Mouse (Mus musculus) heart, adult 8-10 months (tissue): ENCODE results near the gene Rbpj. TPM values are rescaled to one million over a fixed set of nuclear protein-coding genes. Genes with fewer than 3 reads are reported as not detected.

ENCODE experiments used
- DNase-seq: peaks from one replicate; pipeline ENCODE4 v3.0.0; 2022; ENCODE audit warnings: low spot score
- total RNA-seq, 4 experiments: library from RNA; stranded (reverse); gene quantifications; 2 replicates each; pipeline ENCODE4 v1.2.4; 2022

Gene Rbpj
- total RNA-seq, 4 experiments from 2014 or later = 23.6 to 26.3 (median 25.9) TPM

DNA sequence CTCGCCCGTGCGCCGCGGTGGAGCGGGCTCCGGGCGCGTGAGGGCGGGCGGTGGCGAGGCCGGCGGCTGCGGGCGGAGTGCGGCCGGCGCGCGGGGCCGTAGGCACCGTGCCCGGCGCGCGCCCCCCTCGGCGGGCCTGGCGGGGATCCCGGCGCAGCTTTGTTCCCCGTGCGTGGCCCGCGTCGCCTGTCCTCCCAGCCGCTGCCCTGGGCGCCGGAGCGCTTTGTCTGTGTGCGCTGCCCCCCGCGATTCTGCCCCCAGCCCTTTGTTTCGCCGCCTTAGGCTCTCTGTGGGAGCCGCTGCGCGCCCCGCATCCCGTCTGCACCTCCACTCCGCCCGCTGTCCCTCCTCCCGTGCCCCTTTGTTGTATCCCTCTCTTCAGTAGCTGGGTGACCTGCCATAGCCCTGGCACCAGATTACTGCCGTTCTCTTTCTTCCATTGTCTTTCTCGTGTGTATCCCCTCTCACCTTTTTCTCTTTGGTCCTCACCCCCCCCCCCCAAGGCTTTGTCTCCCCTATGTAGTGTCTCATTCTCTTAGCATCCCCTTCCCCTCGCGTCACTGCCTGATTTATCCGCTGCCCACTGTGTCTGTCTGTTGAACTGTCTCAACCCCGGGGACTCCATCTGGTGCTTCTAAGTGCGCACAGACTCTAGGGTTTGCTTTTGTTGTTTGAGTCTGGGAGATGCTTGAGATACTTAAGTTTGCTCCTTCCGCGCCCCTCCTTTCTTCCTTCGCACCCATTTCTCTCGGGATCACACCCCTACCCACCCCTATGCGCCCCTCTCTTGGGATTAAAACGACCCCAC, 125.1 kb downstream of the Rbpj start:
- DNase-seq = no peak

DNA sequence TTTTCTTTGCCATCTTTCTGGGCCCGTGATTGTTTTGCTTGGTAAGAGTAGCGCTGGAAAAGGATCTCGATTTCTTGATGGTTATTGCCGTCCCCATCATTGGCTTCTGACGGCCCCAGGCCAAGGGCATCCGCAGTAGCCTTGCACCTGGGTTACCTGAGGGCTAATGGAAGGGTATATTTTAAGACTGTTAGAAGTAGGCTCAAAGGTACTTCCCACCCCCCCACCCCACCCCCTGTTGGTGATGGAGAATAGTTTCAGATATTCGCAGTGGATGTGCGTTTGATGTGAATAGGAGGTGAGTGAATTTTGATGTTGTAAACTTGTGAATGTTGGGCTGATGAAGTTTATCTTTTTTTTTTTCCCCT, 125.7 kb downstream of the Rbpj start:
- DNase-seq = no peak

DNA sequence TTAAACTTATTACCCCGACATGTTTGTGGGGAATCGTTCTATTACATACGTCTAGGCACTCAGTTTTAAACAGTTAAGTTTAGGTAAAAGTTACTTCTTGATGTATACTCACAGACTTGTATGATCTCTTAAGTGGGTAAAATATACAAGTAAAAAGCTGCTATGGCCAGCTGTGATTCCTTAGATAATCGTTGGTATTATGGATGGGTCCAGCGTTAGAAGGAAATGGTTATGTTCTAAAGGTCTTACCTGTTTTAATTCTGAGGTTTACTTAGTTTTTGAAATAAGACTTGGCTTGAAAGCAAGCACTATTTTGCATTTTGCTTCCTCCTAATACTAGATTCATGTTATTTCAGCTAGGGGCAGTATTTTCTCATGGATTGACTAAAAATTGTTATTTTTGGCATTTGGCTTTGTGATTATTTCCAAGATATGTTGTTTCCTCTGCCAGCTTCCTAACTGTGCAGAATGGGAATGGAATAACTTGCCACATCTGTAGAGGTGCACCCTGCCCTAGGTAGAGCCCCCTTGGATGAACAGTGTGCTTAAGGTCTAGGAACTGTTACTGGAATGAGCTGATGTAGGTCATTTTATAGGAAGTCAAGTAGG, 127.2 kb downstream of the Rbpj start:
- no peak for DNase-seq

DNA sequence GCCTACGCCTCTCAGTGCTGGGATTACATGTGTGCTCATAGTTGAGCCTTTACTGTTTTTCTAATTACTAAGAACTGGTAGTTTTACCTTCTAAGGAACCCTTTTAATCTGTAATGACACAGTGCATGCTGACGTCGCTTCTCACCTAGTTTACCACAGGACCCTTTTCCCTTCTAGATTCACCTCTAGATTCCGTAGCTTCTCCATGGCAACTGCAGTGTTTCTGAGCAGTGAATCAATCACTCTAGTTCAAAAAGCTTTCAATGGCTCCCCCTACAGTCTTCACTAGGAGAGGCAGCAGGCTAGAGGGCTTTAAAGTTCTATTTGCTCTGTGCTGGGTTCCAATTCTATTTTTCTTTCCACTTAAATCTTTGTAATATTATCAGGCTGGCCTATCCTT, 128.3 kb downstream of the Rbpj start:
- peak; percentile 48 for DNase-seq

DNA sequence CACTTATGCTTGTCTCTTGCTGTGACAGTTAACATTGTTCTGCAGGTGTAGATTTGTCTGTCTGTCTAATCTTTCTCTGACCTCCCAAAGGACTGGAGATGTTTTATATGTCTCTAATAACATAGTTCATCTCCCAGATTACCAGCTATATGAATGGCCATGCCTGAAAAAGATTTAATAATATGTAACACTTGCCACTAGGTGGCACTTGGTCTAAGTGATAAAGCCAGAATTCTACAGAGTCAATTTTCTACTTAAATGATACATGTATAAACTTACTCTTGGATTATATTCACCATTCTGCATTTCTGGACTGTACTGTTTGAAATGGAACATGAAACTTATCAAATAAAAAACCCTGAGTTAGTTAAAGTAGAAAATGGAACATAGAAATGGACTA, 132.6 kb downstream of the Rbpj start:
- no peak for DNase-seq

DNA sequence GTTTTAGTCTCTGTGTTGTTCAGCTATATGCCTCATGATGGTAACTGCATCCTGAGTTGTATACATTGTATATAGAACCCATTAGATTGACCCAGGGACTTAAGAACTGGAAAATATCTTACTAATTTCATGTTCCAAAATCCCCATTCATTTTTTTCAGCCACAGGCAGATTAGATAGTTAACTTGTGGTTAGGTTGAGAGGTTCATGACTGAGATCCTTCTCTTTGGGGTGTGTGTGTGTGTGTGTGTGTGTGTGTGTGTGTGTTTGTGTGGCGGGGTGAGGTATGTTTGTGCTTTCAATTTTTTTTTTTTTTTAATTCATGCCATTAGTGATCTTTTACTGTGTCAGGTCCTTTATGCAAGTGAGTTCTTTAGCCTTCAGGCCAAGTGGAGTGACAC, 133.2 kb downstream of the Rbpj start:
- DNase-seq = no peak

DNA sequence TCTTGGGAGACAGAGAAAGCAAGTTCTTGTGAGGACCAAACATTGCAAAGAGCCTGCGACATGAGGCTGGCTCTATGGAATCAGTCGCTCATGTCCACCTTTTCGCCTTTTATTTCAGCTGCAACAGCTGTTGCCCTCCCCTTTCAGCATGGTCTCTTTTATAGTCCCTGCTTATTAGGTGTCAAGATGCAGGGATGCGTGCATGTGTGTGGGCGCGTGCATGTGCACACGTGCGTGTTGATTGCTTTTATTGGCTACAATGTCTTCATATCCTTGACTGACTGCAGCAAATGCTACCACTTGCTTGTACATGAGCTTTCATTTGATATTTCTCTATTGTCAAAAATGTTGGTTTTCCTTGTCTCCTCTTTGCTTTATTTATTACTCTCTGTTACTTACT, 136.2 kb downstream of the Rbpj start:
- no peak for DNase-seq

DNA sequence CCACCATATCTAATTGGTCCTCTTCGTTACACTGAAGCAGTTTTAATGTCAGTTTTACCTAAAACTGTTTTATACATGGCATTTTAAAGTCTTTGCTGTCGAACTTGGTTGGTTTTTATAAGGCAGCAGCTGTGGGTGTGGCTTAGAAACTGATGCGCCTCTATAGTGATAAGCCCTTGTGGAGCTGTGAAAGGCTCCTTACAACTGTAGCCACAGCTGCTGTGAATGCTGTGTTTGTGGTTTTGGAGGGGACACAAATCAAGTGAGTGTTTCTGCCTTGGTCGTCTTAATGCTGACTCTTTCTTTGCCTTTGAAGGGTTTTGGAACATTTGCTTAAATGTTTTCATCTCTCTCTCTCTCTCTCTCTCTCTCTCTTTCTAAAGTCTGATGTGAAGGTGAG, 139.5 kb downstream of the Rbpj start:
- DNase-seq = no peak

DNA sequence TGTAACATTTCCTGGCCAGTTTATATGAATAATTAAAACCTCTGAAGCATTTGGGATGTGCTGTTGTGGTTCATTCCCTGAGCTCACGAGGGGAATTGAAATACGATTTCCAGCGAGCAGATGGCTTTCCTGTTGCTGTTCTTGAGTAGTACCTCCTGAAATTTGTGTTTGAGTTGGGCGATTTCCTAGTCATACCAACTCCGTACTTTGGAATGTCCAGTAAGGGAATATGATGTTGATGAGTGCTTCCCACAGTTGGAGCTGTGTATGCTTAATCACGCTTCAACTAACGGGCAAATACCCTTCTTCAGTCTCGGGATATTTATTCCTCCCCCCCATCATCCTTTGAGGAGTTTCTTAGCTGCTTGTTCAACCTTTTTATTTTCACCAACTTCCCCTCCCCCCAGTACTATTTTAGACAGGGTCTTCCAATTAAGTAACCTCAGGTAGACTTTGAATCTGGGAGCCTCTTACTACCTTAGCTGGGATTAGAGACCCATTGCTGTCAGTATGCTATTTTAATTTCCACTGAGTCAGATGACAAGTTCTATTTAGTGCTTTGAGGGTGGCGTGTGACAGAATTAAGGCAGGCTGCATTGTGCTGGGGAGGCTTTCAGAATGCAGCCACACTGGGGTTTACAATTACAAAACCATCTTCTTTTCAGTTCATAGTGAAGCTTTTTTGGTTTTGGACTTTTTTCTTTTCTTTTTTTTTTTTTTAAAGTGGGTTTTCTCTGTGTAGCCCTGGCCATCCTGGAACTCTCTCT, 141.5 kb downstream of the Rbpj start:
- DNase-seq = no peak

DNA sequence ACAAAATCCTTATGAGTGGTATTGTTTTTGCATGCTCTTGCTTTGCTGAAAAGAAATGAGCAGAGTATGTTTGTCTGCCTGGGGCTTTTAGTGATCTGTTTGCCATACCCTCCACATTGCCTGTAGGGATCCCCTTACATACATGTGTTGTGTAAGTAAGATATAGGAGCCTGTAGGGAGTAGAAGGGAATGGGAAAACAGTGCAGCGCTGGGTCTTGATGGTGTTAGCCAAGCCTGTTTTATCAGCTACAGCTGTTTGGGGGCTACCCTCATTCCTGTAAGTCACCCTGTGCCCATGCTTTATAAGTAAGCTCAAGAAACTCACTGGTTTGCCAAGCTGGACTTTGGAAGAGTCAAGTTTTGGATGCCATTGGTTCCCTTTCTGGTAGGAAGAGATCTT, 152.9 kb downstream of the Rbpj start:
- no peak for DNase-seq

DNA sequence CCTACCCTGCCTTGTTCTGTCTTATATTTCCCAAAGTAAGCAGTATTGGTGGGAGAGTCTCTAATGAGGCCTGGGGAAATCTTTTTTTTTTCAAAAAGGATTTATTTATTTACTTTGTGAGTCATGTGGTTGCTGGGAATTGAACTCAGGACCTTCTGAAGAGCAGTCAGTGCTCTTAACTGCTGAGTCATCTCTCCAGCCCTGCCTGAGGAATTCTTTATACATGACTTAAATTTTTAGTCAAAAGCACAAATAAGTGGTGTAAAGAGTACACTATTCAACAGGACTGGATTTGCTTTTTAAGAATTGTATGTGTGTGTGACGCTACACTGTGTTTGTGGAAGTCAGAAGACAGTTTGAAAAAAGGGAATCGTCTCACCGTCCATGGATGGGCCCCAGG, 166.1 kb downstream of the Rbpj start:
- no peak for DNase-seq

DNA sequence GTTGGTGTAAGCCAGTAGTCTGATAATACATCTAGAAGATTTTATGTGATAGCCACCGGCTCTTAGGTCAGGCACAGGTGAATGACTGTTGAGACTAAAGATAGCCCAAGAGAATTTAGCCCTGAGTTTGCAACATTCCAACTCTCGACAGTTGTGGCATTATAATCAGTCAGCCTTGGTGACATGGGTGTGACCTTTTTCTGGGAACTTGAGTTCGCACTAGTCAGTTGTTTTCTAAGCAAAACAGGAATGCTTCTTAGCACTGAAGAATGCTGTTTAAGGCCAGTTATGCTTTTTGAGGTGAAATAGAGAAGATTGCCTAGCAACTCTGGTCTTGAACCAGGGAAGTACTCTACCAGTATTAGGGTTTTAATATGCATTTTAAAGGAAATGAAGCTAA, 170.8 kb downstream of the Rbpj start:
- no peak for DNase-seq

DNA sequence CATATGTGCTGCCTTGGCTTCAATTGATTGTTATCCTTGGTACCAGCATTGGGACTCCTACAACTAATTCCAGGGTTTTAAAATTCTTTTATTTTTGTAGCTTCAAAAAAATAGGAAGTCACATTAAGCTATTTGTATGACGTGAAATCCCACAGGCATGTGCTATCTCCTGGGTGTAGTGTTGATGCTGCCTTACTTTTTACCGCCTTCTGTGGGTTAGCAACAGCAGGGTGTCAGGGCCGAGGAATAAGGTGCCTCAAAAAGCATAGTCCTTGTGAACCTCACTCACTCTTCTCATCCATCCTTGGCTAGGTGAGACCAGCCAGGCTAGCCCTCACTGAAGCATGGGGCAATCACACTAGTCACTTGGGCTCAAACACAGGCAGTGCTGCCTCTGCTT, 171.3 kb downstream of the Rbpj start:
- DNase-seq = no peak

DNA sequence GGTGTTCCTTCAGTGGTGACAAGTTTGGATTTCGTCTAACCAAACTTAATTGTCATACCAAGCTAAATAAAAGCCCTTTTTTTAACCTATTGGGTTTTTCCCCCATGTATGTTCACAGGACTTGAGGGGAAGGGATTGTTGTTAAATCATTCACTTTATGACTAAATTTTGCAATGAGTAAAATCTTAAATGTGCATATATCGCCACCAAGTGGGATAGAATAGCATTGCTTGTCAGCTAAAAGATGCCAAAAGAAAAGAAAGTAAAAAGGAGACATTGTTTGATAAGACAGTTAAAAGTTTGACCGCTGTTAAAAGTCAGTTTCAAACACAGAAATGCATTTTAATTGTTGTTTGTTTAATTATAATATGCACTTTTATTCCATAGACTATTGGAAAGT, 172.7 kb downstream of the Rbpj start:
- DNase-seq = peak; percentile 51

DNA sequence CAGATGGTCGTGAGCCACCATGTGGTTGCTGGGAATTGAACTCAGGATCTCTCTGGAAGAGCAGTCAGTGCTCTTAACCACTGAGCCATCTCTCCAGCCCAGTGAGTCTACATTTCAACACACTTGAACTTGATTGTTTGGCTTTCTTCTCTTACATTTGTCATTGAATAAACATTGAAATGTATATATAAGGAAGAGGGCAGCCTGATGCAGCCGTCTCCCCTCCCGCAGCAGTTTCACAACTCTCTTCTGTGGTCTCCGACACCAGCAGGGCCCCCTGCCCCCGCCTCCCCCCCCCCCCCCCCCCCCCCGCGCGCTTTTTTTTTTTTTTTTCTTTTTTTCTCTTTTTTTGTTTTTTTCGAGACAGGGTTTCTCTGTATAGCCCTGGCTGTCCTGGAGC, 180.7 kb downstream of the Rbpj start:
- no peak for DNase-seq

DNA sequence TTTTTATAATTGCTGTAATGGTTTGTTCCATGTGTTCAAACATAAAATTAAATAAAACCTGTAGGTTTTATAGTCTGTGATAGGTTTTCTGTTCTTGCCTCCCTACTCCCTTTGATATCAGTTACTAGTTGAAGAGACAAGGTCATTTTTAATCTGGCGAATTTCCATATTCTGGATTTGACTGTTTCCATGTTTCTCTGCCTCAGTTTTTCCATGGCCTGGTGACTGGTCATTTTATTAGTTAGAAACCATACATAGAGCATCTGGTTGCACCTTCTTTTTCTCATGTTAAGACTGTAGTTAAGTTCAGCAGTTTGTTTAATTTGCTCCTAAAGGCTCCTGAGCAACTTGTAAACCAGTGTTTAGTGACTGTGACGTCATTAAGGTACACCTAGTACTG, 181.4 kb downstream of the Rbpj start:
- DNase-seq = no peak

DNA sequence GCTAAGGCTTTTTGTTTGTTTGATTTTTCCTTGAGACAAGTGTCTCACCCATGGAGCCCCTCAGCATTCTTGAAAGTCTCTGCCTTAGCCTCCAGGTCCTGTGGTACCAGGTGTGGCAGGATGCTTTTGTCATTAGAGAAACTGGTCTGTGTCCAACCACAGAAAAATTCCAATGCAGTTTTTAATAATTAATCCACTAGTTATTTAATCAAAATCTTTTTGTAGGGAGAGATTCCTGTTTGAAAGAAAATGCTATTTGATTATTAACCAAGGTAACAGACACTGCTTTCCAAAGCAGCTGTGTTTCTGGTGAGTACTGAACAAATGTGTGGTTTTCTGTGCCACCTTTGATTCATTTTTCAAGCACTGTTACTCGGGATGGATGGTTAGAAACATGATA, 190.6 kb downstream of the Rbpj start:
- no peak for DNase-seq

DNA sequence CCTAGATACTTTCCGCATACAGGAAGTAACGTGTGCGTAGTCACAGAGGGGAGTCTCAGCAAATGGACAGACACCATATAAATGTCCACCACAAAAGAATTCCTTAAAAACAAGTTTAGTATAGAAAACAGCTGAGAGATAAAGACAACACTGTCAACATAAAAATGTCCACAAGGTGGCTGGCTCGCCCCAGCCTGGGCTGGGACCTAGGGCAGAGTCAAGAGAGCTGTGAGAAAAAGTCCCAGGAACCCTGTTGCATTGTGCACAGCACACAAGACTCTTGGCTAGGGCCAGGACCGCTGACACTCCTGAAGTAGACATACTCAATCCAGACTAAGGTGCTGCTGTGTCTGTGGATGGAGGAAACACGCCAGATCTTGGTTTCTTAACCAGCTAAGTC, 192.0 kb downstream of the Rbpj start:
- DNase-seq = no peak

DNA sequence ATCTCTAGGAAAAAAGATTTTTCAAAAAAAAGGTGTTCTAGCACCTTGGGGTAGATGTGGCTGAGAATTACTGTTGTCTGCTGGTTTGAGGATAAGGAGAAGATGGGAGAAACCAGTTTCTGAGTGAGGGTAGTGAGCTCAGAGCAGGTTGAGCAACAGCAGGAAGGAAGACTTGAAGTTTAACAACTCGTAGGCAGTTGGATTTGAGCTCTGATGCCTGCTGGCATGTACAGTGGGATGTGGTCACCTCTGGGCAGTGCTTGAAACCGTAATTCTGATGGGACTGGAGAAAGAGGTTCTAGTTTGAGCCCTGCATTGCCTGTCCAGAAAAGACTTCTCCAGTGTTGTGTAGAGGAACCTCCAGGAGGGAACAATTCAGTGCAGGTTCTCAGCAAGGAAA, 195.6 kb downstream of the Rbpj start:
- no peak for DNase-seq

DNA sequence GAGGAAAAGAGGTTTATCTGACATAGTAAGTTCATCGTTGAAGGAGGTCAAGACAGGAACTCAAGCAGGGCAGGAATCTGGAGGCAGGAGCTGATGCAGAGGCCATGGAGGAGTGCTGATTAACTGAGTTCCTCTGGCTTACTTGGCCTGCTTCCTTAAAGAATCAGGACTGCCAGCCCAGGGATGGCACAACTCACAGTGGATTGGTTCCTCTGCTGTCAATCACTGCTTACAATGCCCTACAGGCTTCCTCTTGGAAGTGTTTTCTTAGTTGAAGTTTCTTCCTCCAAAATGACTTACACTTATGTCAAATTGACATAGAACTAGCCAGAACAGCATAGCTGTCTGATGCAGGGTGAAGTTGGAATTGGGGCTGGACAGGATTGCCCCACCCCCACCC, 196.5 kb downstream of the Rbpj start:
- DNase-seq = no peak

DNA sequence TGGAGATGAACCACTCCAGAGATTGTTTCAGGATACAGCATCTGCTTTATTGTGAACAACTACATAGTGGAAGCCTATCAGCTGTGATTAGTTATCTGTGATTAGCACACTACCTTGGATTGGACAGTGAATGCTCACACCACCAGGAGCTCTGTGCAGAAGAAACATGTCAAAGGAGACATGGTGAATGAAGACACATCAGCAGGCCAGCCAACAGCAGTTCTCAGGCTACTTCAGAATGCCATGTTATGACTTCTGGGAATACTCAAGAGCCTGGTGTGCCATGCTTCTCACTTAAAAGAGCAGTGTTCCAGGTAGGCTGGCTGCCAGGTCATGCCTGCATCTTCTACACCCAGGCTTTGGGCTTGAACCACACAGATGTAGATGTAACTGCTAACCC, 197.7 kb downstream of the Rbpj start:
- DNase-seq = no peak

DNA sequence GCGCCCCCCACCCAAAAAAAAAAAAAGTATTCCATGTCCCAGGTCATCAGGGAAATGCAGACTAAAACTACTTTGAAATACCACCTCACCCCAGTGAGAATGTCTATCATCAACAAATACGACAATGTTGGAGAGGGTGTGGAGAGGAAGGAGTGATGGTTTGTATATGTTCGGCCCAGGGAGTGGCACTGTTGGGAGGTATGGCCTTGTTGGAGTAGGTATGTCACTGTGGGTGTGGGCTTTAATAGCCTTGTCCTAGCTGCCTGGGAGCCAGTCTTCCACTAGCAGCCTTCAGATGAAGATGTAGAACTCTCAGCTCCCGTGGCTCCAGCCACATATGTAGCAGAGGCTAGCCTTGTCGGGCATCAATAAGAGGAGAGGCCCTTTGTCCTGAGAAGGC, 202.1 kb downstream of the Rbpj start:
- DNase-seq = no peak

DNA sequence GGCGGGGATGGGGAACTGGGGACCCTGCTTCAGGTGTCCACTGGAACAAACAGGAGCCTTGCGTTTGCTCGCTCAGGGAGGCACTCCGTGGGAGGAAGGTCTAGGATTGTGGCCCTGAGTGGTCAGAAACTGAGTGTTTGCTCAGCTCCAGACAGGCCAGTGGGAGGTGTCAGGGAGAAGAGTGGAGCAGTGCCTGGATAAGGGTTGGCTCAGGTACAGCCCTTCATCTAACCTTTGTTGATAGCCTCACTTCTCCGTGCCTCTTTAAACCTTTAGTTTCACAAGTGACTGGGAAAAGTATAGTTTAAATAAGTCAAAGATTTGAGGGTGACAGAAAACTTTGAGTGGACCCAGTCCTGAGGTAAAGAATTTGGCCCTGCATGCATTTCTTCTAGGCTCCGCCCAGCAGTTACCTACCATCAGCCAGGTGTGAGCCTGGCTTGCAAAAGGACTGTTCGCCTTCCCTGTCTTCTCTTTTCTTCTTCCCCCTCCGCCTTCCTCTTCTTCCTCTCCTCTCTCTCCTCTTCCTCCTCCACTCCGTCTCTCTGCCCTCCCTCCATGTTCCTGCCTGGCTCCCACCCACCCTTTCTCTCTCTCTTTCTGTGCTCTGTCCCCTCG, 204.5 kb downstream of the Rbpj start:
- DNase-seq = no peak
